Mouse (Mus musculus): Measurements from ENCODE around the gene Tmem174. TPM values are rescaled to one million over a fixed set of nuclear protein-coding genes. Genes with fewer than 3 reads are reported as not detected.

Tmem174 gene
- total RNA-seq, 2 experiments from 2014 or later = not detected

Other genes with a start within 250 kb of the Tmem174 start
- gene Gm10320, start 145.4 kb downstream of the Tmem174 start, total RNA-seq (2021) = not detected
- gene Tmem171, start 57.4 kb upstream of the Tmem174 start, total RNA-seq (2021) = 1 to 10 TPM in 1 of 2 experiments, not detected in 1; 2.0 TPM
- 10 to 100 TPM; 21.3 to 26.3 TPM for gene Fcho2, start 178.0 kb upstream of the Tmem174 start, total RNA-seq (2021)

Measured in gastrocnemius, adult 18-20 months (tissue).